Mouse (Mus musculus) myocyte (in vitro differentiated cells): Measurements from ENCODE around the gene Tm7sf2. TPM values are rescaled to one million over a fixed set of nuclear protein-coding genes. Genes with fewer than 3 reads are reported as not detected.

Experiments
- H3K27me3 ChIP-seq: one replicate; pipeline ENCODE4 v1.6.1; 2011; ENCODE audit not compliant: control insufficient read depth, insufficient read depth, insufficient read length
- H3K36me3 ChIP-seq: one replicate; pipeline ENCODE4 v1.6.1; 2011; ENCODE audit not compliant: control insufficient read depth, insufficient read depth
- H3K4me2 ChIP-seq: one replicate; pipeline ENCODE4 v1.6.1; 2011; ENCODE audit warnings: low read depth, control low read depth
- H3K4me3 ChIP-seq: one replicate; pipeline ENCODE4 v1.5.1; 2011; ENCODE audit warnings: mild to moderate bottlenecking, control low read depth, moderate library complexity
- H3K79me2 ChIP-seq: one replicate; pipeline ENCODE4 v1.6.1; 2011; ENCODE audit not compliant: control insufficient read depth, insufficient read depth
- H3ac ChIP-seq: one replicate; pipeline ENCODE4 v1.6.1; 2011; ENCODE audit not compliant: control insufficient read depth, insufficient read length
- CEBPB ChIP-seq: IDR thresholded peaks from 2 replicates; pipeline ENCODE4 v1.6.1; 2011; ENCODE audit warnings: mild to moderate bottlenecking, moderate library complexity; ENCODE audit not compliant: poor library complexity, insufficient read depth, severe bottlenecking
- E2F4 ChIP-seq: IDR thresholded peaks from one replicate; pipeline ENCODE4 v1.6.1; 2011; ENCODE audit warnings: mild to moderate bottlenecking, control low read depth, moderate library complexity; ENCODE audit not compliant: insufficient read depth
- MAX ChIP-seq: IDR thresholded peaks from one replicate; pipeline ENCODE4 v1.6.1; 2011; ENCODE audit warnings: low read depth, mild to moderate bottlenecking, control low read depth
- MYOD1 ChIP-seq, 3 experiments: IDR thresholded peaks; one replicate each; pipeline ENCODE4 v1.6.1; 2011; ENCODE audit warnings: control low read depth in 2 of 3, low read depth in 2 of 3, mild to moderate bottlenecking in 2 of 3, moderate library complexity in 1 of 3; ENCODE audit not compliant: insufficient read length in 2 of 3, control insufficient read depth in 1 of 3
- MYOG ChIP-seq, 3 experiments: IDR thresholded peaks; one replicate each; pipeline ENCODE4 v1.6.1; 2011; ENCODE audit warnings: control low read depth in 2 of 3, low read depth in 2 of 3, mild to moderate bottlenecking in 2 of 3; ENCODE audit not compliant: insufficient read length in 2 of 3, control insufficient read depth in 1 of 3, insufficient read depth in 1 of 3
- POLR2A ChIP-seq: IDR thresholded peaks from one replicate; pipeline ENCODE4 v1.6.1; 2011; ENCODE audit warnings: low read depth, mild to moderate bottlenecking, control low read depth, moderate library complexity; ENCODE audit not compliant: insufficient read length
- POLR2AphosphoS2 ChIP-seq: IDR thresholded peaks from one replicate; pipeline ENCODE4 v1.6.1; 2011; ENCODE audit warnings: low read depth, control low read depth; ENCODE audit not compliant: insufficient read length
- REST ChIP-seq: IDR thresholded peaks from one replicate; pipeline ENCODE4 v1.6.1; 2011; ENCODE audit warnings: mild to moderate bottlenecking, control low read depth, moderate library complexity; ENCODE audit not compliant: insufficient read depth, insufficient read length
- SRF ChIP-seq: IDR thresholded peaks from one replicate; pipeline ENCODE4 v1.6.1; 2011; ENCODE audit warnings: low read depth; ENCODE audit not compliant: control insufficient read depth, insufficient read length
- TCF12 ChIP-seq: IDR thresholded peaks from one replicate; pipeline ENCODE4 v1.6.1; 2011; ENCODE audit warnings: mild to moderate bottlenecking, control low read depth; ENCODE audit not compliant: poor library complexity, insufficient read depth, severe bottlenecking
- TCF3 ChIP-seq: IDR thresholded peaks from one replicate; pipeline ENCODE4 v1.6.1; 2011; ENCODE audit warnings: low read depth, control low read depth; ENCODE audit not compliant: insufficient read length
- USF1 ChIP-seq: IDR thresholded peaks from one replicate; pipeline ENCODE4 v1.6.1; 2011; ENCODE audit warnings: low read depth, mild to moderate bottlenecking, control low read depth, moderate library complexity
- polyA plus RNA-seq: library from polyadenylated mRNA; unstranded; fragments of >200 nt; fragmentation: generic; extraction: Trizol; gene quantifications from one replicate; pipeline ENCODE4 v1.2.1, GENCODE M21; 2012; ENCODE audit warnings: missing spikeins

Tm7sf2 gene
- polyA plus RNA-seq, 1 experiment = 37.1 TPM

DNA sequence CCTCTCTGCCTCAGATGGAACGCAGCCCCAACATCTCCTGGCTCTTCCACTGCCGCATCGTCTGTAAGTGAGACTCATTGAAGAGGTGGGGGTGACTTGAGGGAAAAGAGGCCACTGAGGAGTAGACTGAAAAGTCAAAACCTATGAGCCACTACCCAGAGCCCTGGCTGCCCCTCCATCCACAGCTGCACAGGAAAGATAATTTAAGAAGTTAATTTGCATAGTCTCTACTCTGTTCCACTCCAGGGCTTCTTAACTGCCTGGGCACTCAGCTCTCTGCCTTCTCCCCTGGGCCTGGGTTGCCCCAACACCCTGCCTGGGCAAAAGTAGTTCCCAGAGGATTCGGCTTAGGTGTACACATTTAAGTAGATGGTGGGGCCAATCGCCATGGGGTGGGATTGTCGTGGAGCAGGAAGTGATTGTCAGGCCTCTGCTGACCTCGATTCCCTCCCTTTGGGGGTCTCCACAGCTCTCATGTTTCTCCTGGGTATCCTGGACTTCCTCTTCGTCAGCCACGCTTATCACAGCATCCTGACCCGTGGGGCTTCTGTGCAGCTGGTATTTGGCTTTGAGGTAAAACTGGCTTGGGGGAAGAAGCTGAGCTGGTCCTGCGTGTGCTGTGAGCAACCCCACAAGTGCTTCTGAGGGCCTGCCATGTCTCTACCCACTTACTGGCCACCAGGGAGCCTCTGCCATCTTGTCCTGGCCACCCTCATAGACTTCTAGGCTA, 19.3 kb downstream of the Tm7sf2 start:
- Histone ChIP-seq H3K4me2 (no peak overlapping the region), H3K27me3 (no peaks in the 10 kb centered on the region), H3ac (no peak overlapping the region), H3K36me3 (peaks cover 23% of the 10 kb centered on the region), H3K79me2 (peaks cover 16% of the 10 kb centered on the region), H3K4me3 (peak overlapping the region; percentile 94)
- no peak for TF ChIP-seq TCF3
- peak; percentile 8 for TF ChIP-seq POLR2A
- TF ChIP-seq E2F4 = no peak
- TF ChIP-seq MYOG (IDR thresholded peaks at IDR 0.05; ENCODE audit: control insufficient read depth in 1 of 3, insufficient read depth in 1 of 3, insufficient read length in 2 of 3, low read depth in 2 of 3) = no peak
- TF ChIP-seq CEBPB = no peak
- no peak for TF ChIP-seq TCF12

DNA sequence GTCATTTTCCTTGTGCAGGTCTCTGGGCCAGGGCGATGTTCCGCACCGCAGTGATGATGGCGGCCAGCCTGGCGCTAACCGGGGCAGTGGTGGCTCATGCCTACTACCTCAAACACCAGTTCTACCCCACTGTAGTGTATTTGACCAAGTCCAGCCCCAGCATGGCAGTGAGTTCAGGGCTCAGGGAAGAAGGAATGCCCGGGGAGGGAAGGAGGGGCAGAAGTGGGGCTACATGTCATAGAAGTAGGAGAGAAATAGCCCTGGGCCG, 20.3 kb downstream of the Tm7sf2 start:
- Histone ChIP-seq H3K36me3 (peaks cover 17% of the 10 kb centered on the region), H3K4me2 (peak overlapping the region; percentile 95), H3K4me3 (peak overlapping the region; percentile 94)

DNA sequence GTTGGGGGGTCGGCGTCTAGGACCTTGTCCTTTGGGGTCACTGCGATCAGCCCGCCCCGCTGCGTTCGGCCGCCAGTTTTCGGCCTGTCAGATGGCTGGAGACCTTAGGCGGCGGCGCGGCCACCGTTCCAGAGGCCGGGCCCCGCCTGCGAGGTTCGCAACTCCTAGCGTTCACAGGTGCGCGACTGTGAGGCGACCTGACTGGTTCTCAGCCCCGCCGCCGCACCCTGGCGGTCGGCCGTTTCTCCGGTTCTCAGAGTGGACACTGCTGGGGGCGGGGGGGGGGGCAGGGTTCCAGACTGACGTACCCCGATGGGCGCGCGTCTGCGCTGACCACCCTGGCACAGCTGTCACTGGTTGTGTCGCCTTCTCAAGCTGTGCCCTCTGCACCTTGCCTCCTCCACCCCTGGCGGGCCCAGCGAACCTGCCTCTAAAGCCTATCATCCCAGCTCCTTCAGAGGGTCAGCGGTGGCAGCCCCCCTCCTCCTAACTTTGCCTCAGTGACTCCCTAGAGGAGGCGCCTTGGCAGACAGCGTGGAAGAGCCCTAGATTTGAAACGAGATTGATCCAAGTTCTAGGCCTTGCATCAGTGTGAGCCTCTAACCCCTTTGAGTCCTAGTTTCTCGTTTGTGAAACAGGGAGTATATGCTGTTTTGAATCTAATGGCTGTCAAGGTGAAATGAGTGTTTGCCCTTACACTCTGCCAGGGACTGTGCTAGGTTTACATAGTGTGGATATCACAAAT, 20.8 kb downstream of the Tm7sf2 start:
- Histone ChIP-seq H3K4me2 (peak overlapping the region; percentile 95), H3K4me3 (peak overlapping the region; percentile 94), H3K79me2 (peaks cover 16% of the 10 kb centered on the region), H3K27me3 (no peaks in the 10 kb centered on the region), H3K36me3 (peaks cover 14% of the 10 kb centered on the region), H3ac (peak overlapping the region; percentile 46)
- TF ChIP-seq MYOG (IDR thresholded peaks at IDR 0.05; ENCODE audit: control insufficient read depth in 1 of 3, insufficient read depth in 1 of 3, insufficient read length in 2 of 3, low read depth in 2 of 3) (peak in 2 of 3 experiments; percentile 48 to 73), REST (no peak), POLR2AphosphoS2 (peak; percentile 81), MYOD1 (IDR thresholded peaks at IDR 0.05; ENCODE audit: control insufficient read depth in 1 of 3, insufficient read length in 2 of 3, low read depth in 2 of 3) (peak in 2 of 3 experiments; percentile 41 to 73)

More for the DNA sequence above, 20.3 kb downstream of the Tm7sf2 start:
- Histone ChIP-seq H3K27me3 (no peaks in the 10 kb centered on the region), H3K79me2 (peaks cover 16% of the 10 kb centered on the region), H3ac (peak overlapping the region; percentile 46)
- TF ChIP-seq MAX (no peak), POLR2AphosphoS2 (peak; percentile 39), E2F4 (no peak)

DNA sequence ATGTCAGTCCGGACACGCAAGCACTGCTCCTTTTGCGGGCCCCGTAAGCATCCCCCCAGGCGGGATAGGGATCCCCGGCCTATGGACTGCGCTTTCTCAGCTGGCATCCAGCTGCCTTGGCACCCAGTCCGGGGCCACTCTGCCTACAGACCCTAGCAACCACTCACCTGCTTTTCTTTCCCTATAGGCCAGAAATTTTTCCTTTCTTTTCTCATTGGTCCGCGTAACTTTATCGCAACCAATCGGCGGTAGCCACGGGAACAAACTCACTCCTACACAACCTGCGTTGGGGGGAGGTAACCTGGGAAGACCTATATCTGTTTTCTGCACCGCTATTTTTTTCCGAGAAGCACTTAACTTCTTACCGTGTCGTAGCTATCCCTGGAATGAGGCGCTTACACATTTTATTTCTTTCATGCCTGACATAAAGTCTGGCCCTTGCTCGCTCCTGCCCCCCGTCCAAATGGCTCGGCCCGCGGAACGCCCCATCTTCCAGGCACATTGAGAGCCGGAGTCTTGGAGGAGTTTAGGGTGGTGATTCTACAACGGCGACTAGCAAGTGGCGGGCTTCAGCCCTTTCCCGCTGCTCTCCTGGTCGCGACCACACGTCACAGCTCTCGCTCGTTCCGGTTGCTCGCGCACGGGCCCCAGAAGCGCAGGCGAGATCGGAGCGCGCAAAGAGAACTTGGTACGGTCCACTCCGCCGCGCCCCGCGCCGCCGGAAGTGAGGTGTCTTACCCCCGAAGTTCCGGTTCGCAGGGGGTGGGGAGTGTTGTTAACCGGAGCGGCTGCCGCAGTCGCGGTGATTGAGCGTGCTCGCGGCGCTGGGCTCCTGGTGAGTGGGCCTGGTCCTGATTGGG, 21.6 kb downstream of the Tm7sf2 start, which contains the start of gene Syvn1:
Gene Syvn1 (plus strand): TSS at position 283 of the 860 bp plus-strand sequence.
- peak within 1 kb of the TSS; percentile 46 for H3ac ChIP-seq
- no peaks in the 10 kb centered on the region for H3K27me3 ChIP-seq
- H3K4me3 ChIP-seq = peak within 1 kb of the TSS; percentile 94
- peaks cover 13% of the 10 kb centered on the region for H3K36me3 ChIP-seq
- H3K4me2 ChIP-seq = peak within 1 kb of the TSS; percentile 95
- TF ChIP-seq MYOD1 (IDR thresholded peaks at IDR 0.05; ENCODE audit: control insufficient read depth in 1 of 3, insufficient read length in 2 of 3, low read depth in 2 of 3) = peak in 1 of 3 experiments; percentile 11
- TF ChIP-seq USF1 = no peak
- TF ChIP-seq POLR2A = peak; percentile 93
- TF ChIP-seq MYOG (IDR thresholded peaks at IDR 0.05; ENCODE audit: control insufficient read depth in 1 of 3, insufficient read depth in 1 of 3, insufficient read length in 2 of 3, low read depth in 2 of 3) = peak in 1 of 3 experiments; percentile 33
- TF ChIP-seq CEBPB = no peak
- TF ChIP-seq E2F4 = peak; percentile 3
- TF ChIP-seq MAX = no peak
- peak; percentile 79 for TF ChIP-seq POLR2AphosphoS2
- no peak for TF ChIP-seq SRF
- TF ChIP-seq REST = no peak
- no peak for TF ChIP-seq TCF12
- no peak for TF ChIP-seq TCF3
- H3K79me2 ChIP-seq = peaks cover 16% of the 10 kb centered on the region
